Mouse (Mus musculus): ENCODE measurements at regions not wholly inside any gene's neighbourhood (a gene's known extent, or its start where the extent isn't known, plus 50 kb on each side); places are given as distances from the start of the nearest gene placed in this dataset. TPM values are rescaled to one million over a fixed set of nuclear protein-coding genes. Genes with fewer than 3 reads are reported as not detected.

DNA sequence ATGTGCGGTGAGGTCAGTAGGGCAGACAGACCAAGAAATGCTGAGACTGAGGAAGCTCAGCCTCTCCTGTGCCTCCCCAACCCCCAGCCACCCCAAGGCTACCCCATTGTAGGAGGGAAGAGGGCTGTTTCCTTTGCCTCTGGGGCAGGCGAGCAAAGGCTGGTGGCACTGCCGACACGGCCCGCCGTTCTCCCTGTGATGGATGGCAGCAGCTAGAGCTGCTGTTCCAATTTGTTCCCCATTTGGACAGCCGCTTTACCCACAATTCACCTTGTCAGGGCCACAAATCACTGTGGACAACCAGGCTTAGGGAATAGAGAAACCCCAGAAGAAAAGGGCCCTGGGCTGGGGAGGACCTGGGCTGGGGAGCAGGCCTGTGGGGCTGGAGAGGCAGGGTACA is 51.5 kb upstream of the Lemd2 start:
- H3K4me1 ChIP-seq (replicated peaks; ENCODE audit: control insufficient read depth, insufficient read depth, low read length), result no peaks in the 10 kb centered on the region
- no peak overlapping the region for H3K4me3 ChIP-seq (ENCODE audit: low read length)
- ATAC-seq (ENCODE audit: low read depth), result no peak
- no peaks in the 10 kb centered on the region for H3K27me3 ChIP-seq (ENCODE audit: control insufficient read depth, insufficient read depth, low read depth, low read length)
- no peak overlapping the region for H3K4me2 ChIP-seq (ENCODE audit: low read depth, low read length)
- no peak overlapping the region for H3K9ac ChIP-seq (ENCODE audit: low read length)
- H3K36me3 ChIP-seq (ENCODE audit: control insufficient read depth, insufficient read depth, low read length), result no peaks in the 10 kb centered on the region
- 60% methylated on average over 7 of the region's 7 CpGs for WGBS
- no peak overlapping the region for H3K27ac ChIP-seq (ENCODE audit: low read length)
- H3K9me3 ChIP-seq (ENCODE audit: control insufficient read depth, low read length), result peaks cover 3% of the 10 kb centered on the region; the same call in 1 of the 2 replicates

Small RNA genes lying in the stretch of these regions (microRNA-seq; reads per million reads assigned to microRNA genes)
- gene Mir7214 (not detected), gene Mir7216 (not detected), gene Mir7217 (not detected), gene Mir7218 (not detected)

Measured in lung, embryonic 16.5 days (tissue).